Mouse (Mus musculus) ES-E14 (cell line): ENCODE results near the gene Gigyf2. TPM values are rescaled to one million over a fixed set of nuclear protein-coding genes. Genes with fewer than 3 reads are reported as not detected.

Source experiments
- DNase-seq: peaks from one replicate; pipeline ENCODE4 v3.0.0-alpha.2; 2013; ENCODE audit warnings: low read depth, low spot score
- H3K27ac ChIP-seq: 2 replicates; pipeline ENCODE4 v1.5.1; 2012; ENCODE audit warnings: low read depth, mild to moderate bottlenecking, low read length, moderate library complexity, mixed read lengths; ENCODE audit not compliant: poor library complexity, insufficient read depth, severe bottlenecking
- H3K36me3 ChIP-seq: 2 replicates; pipeline ENCODE4 v1.6.1; 2012; ENCODE audit warnings: mild to moderate bottlenecking, low read length, moderate library complexity, mixed read lengths; ENCODE audit not compliant: control insufficient read depth, poor library complexity, insufficient read depth, severe bottlenecking
- H3K4me1 ChIP-seq, 2 experiments: fragments of 150-350 bp in 1 of 2; sonication (generic) in 1 of 2; 2 replicates each; pipeline ENCODE4 v1.6.1; 2012; ENCODE audit warnings: low read length in 2 of 2, mild to moderate bottlenecking in 1 of 2, mixed read lengths in 1 of 2; ENCODE audit not compliant: control insufficient read depth in 2 of 2, insufficient read depth in 2 of 2, poor library complexity in 1 of 2
- H3K4me3 ChIP-seq, 2 experiments: fragments of 150-350 bp in 1 of 2; sonication (generic) in 1 of 2; 2 replicates each; pipeline ENCODE4 v1.5.1; 2012; ENCODE audit warnings: low read length in 2 of 2, low read depth in 1 of 2, mild to moderate bottlenecking in 1 of 2, mixed read lengths in 1 of 2; ENCODE audit not compliant: insufficient read depth in 1 of 2, poor library complexity in 1 of 2, severe bottlenecking in 1 of 2
- H3K9ac ChIP-seq: 2 replicates; pipeline ENCODE4 v1.6.1; 2012; ENCODE audit warnings: low read depth, mild to moderate bottlenecking, low read length, mixed read lengths; ENCODE audit not compliant: poor library complexity, insufficient read depth, severe bottlenecking
- H3K9me3 ChIP-seq: fragments of 150-350 bp; sonication (generic); 2 replicates; pipeline ENCODE4 v1.6.1; 2012; ENCODE audit warnings: low read depth, mild to moderate bottlenecking, low read length; ENCODE audit not compliant: control insufficient read depth, insufficient read depth
- CHD2 ChIP-seq: IDR thresholded peaks from 2 replicates; pipeline ENCODE4 v1.6.1; 2014; ENCODE audit warnings: mild to moderate bottlenecking, low read depth, low read length, inconsistent platforms
- HCFC1 ChIP-seq: IDR thresholded peaks from 2 replicates; pipeline ENCODE4 v1.6.1; 2012; ENCODE audit warnings: low read length, inconsistent platforms, borderline replicate concordance; ENCODE audit not compliant: insufficient read depth
- MAFK ChIP-seq: IDR thresholded peaks from 2 replicates; pipeline ENCODE4 v1.6.1; 2014; ENCODE audit warnings: mild to moderate bottlenecking, low read depth, low read length, inconsistent platforms; ENCODE audit not compliant: insufficient read depth
- ZC3H11A ChIP-seq: IDR thresholded peaks from 2 replicates; pipeline ENCODE4 v1.6.1; 2012; ENCODE audit warnings: low read depth, mild to moderate bottlenecking, inconsistent platforms, low read length, borderline replicate concordance
- ZNF384 ChIP-seq: IDR thresholded peaks from 2 replicates; pipeline ENCODE4 v1.6.1; 2012; ENCODE audit warnings: low read depth, low read length, inconsistent platforms
- in situ Hi-C, 2 experiments: fragments of 600-800 bp; cut with MboI; formaldehyde crosslinking; loops; one replicate each; pipeline ENCODE4 v1.15.1; 2025; ENCODE audit warnings: low sequenced_read_pairs in 2 of 2, inconsistent platforms in 1 of 2; ENCODE audit not compliant: unreplicated experiment in 2 of 2
- total RNA-seq: library from RNA; depleted of rRNA; stranded (reverse); fragments of 300-350 nt; gene quantifications from 2 replicates; pipeline ENCODE4 v1.2.3, GENCODE M21; 2012

The Gigyf2 gene
- total RNA-seq, 1 experiment: 58.7 TPM

- Histone ChIP-seq H3K9ac (no peak overlapping the region; the same call in 1 of the 2 replicates), H3K27ac (peak overlapping the region; percentile 75), H3K4me1 (peaks cover 2 to 21% of the 10 kb centered on the region in 2 experiments; a peak in 2 of 4 replicates), H3K9me3 (no peaks in the 10 kb centered on the region), H3K36me3 (no peaks in the 10 kb centered on the region), H3K4me3 (no peak overlapping the region)
- TF ChIP-seq CHD2 (no peak), ZNF384 (no peak), ZC3H11A (no peak), MAFK (no peak), HCFC1 (no peak)
- in situ Hi-C loops: no loop called here
- no peak for DNase-seq
Observed at GRCm38 (mm10) chr1:87313843-87314570, 12.8 kb upstream of the Gigyf2 start.

GRCm38 (mm10) chr1:87315431-87315830, 11.4 kb upstream of the Gigyf2 start:
- no peaks in the 10 kb centered on the region for H3K36me3 ChIP-seq
- no peak for DNase-seq
- TF ChIP-seq ZNF384 (no peak), HCFC1 (no peak), ZC3H11A (no peak), CHD2 (no peak), MAFK (no peak)
- no peak overlapping the region for H3K27ac ChIP-seq
- in situ Hi-C loops: no loop called here
- H3K4me1 ChIP-seq: peaks cover 0 to 14% of the 10 kb centered on the region in 2 experiments; a peak in 1 of 4 replicates
- H3K4me3 ChIP-seq: no peak overlapping the region
- H3K9me3 ChIP-seq: no peaks in the 10 kb centered on the region
- no peak overlapping the region for H3K9ac ChIP-seq

GRCm38 (mm10) chr1:87315894-87316293, 10.9 kb upstream of the Gigyf2 start:
- Histone ChIP-seq H3K4me3 (no peak overlapping the region), H3K36me3 (no peaks in the 10 kb centered on the region), H3K4me1 (peaks cover 0 to 14% of the 10 kb centered on the region in 2 experiments; a peak in 1 of 4 replicates), H3K27ac (no peak overlapping the region), H3K9ac (no peak overlapping the region), H3K9me3 (no peaks in the 10 kb centered on the region)
- TF ChIP-seq MAFK (no peak), ZC3H11A (no peak), HCFC1 (no peak), ZNF384 (no peak), CHD2 (no peak)
- no peak for DNase-seq
- in situ Hi-C loops: no loop called here

- no peak for TF ChIP-seq CHD2
- TF ChIP-seq ZNF384: no peak
- TF ChIP-seq MAFK: no peak
- no peak for TF ChIP-seq HCFC1
- no peak for TF ChIP-seq ZC3H11A
- H3K27ac ChIP-seq: no peak overlapping the region
- H3K36me3 ChIP-seq: no peaks in the 10 kb centered on the region
- no peak overlapping the region for H3K4me3 ChIP-seq
- no peak overlapping the region for H3K9ac ChIP-seq
- in situ Hi-C loops: no loop called here
- H3K9me3 ChIP-seq: no peaks in the 10 kb centered on the region
- H3K4me1 ChIP-seq: peaks cover 0 to 14% of the 10 kb centered on the region in 2 experiments; a peak in 1 of 4 replicates
- DNase-seq: no peak
Observed at GRCm38 (mm10) chr1:87316672-87317071, 10.1 kb upstream of the Gigyf2 start.

GRCm38 (mm10) chr1:87321071-87321470, 5.7 kb upstream of the Gigyf2 start:
- Histone ChIP-seq H3K36me3 (no peaks in the 10 kb centered on the region), H3K27ac (no peak overlapping the region), H3K4me1 (no peaks in the 10 kb centered on the region), H3K9me3 (no peaks in the 10 kb centered on the region), H3K4me3 (no peak overlapping the region), H3K9ac (no peak overlapping the region)
- in situ Hi-C loops: no loop called here
- no peak for DNase-seq
- TF ChIP-seq MAFK (no peak), CHD2 (no peak), ZC3H11A (no peak), ZNF384 (no peak), HCFC1 (no peak)
